17 mouse cellular contexts compared by ENCODE assay signal in genomic region chr12:51744957-51745356, GRCm38 (mm10). TPM values are rescaled to one million over a fixed set of nuclear protein-coding genes. Genes with fewer than 3 reads are reported as not detected.
DNase-seq lines count a peak whose midpoint lies in the region; ATAC-seq lines count a peak whose summit lies in the region.
"Had no signal": no experiment of that assay in that cellular context is flagged by ENCODE, and none has a peak within 500 bp of the region (broad histone marks: within the 10 kb centered on the region; RNA-seq: fewer than 3 reads in every experiment).

No protein-coding gene starts in this region.

- H3K9me3 ChIP-seq in forebrain, embryonic 13.5 days (replicated peaks): no peaks in the 10 kb centered on the region
- H3K9me3 ChIP-seq in forebrain, embryonic 12.5 days: no peaks in the 10 kb centered on the region
- H3K9me3 ChIP-seq in midbrain, embryonic 14.5 days (ENCODE audit: control insufficient read depth, low read length): no peaks in the 10 kb centered on the region
- H3K9me3 ChIP-seq in midbrain, embryonic 10.5 days (replicated peaks): no peaks in the 10 kb centered on the region
- H3K9me3 ChIP-seq in hindbrain, embryonic 13.5 days: no peaks in the 10 kb centered on the region
- H3K9me3 ChIP-seq: heart, embryonic 13.5 days; liver, embryonic 15.5 days had no signal

- H3K4me1 ChIP-seq in forebrain, embryonic 13.5 days: no peaks in the 10 kb centered on the region
- H3K4me1 ChIP-seq in forebrain, embryonic 12.5 days: no peaks in the 10 kb centered on the region
- H3K4me1 ChIP-seq in midbrain, embryonic 14.5 days (ENCODE audit: control insufficient read depth, insufficient read depth, low read length): no peaks in the 10 kb centered on the region
- H3K4me1 ChIP-seq in midbrain, embryonic 10.5 days: no peaks in the 10 kb centered on the region
- no peaks in the 10 kb centered on the region for H3K4me1 ChIP-seq in hindbrain, embryonic 13.5 days (replicated peaks)
- H3K4me1 ChIP-seq: heart, embryonic 13.5 days; liver, embryonic 15.5 days had no signal

- H3K36me3 ChIP-seq in forebrain, embryonic 13.5 days (ENCODE audit: poor library complexity, severe bottlenecking): peaks cover 72% of the 10 kb centered on the region
- H3K36me3 ChIP-seq in forebrain, embryonic 12.5 days (replicated peaks): peaks cover 69% of the 10 kb centered on the region
- peaks cover 61% of the 10 kb centered on the region for H3K36me3 ChIP-seq in midbrain, embryonic 14.5 days (ENCODE audit: control insufficient read depth, insufficient read depth, low read length)
- peaks cover 80% of the 10 kb centered on the region for H3K36me3 ChIP-seq in midbrain, embryonic 10.5 days
- H3K36me3 ChIP-seq in hindbrain, embryonic 13.5 days: peaks cover 66% of the 10 kb centered on the region

- no peak overlapping the region for H3K4me3 ChIP-seq in forebrain, embryonic 13.5 days
- H3K4me3 ChIP-seq in forebrain, embryonic 12.5 days (replicated peaks): no peak overlapping the region
- H3K4me3 ChIP-seq in midbrain, embryonic 14.5 days (replicated peaks; ENCODE audit: low read depth, low read length): no peak overlapping the region
- H3K4me3 ChIP-seq in midbrain, embryonic 10.5 days: no peak overlapping the region
- no peak overlapping the region for H3K4me3 ChIP-seq in hindbrain, embryonic 13.5 days
- H3K4me3 ChIP-seq: heart, embryonic 13.5 days; liver, embryonic 15.5 days had no signal

- peak; percentile 30; the same call in 1 of the 2 replicates for ATAC-seq in forebrain, embryonic 13.5 days
- no peak for ATAC-seq in forebrain, embryonic 12.5 days (ENCODE audit: low FRiP score)
- ATAC-seq in midbrain, embryonic 14.5 days (ENCODE audit: low FRiP score, low TSS enrichment): no peak
- ATAC-seq in hindbrain, embryonic 13.5 days (ENCODE audit: low FRiP score): peak; percentile 33; the same call in 1 of the 2 replicates
- ATAC-seq: intestine, postnatal 0 days had no signal

- no peak overlapping the region for H3K9ac ChIP-seq in forebrain, embryonic 13.5 days
- H3K9ac ChIP-seq in forebrain, embryonic 12.5 days: no peak overlapping the region
- no peak overlapping the region for H3K9ac ChIP-seq in midbrain, embryonic 14.5 days (replicated peaks; ENCODE audit: low read length)
- H3K9ac ChIP-seq in hindbrain, embryonic 13.5 days: no peak overlapping the region
- H3K9ac ChIP-seq: heart, embryonic 13.5 days; liver, embryonic 15.5 days had no signal

- WGBS in forebrain, embryonic 13.5 days: 66% methylated on average over 6 of the region's 6 CpGs
- 68% methylated on average over 6 of the region's 6 CpGs for WGBS in forebrain, embryonic 12.5 days
- 64% methylated on average over 6 of the region's 6 CpGs for WGBS in midbrain, embryonic 14.5 days
- 85% methylated on average over 6 of the region's 6 CpGs for WGBS in midbrain, embryonic 10.5 days
- WGBS in hindbrain, embryonic 13.5 days: 43% methylated on average over 6 of the region's 6 CpGs

- DNase-seq in midbrain, embryonic 14.5 days: peak; percentile 17
- DNase-seq in midbrain, embryonic 10.5 days (ENCODE audit: low spot score): no peak
- DNase-seq in retina, postnatal 1 day: peak; percentile 78
- DNase-seq in testis, postnatal 14 days (ENCODE audit: low spot score): no peak
- DNase-seq in thymus, postnatal 36 days: no peak
- DNase-seq: cerebellum, adult 11-12 months; gastrocnemius, postnatal 36 days; heart, postnatal 4 days; kidney, postnatal 14 days; lung, postnatal 4 days; right cerebral cortex, postnatal 25 days had no signal

- H3K4me2 ChIP-seq in forebrain, embryonic 13.5 days: no peak overlapping the region
- H3K4me2 ChIP-seq in forebrain, embryonic 12.5 days: no peak overlapping the region
- H3K4me2 ChIP-seq in midbrain, embryonic 14.5 days (ENCODE audit: low read length): no peak overlapping the region
- no peak overlapping the region for H3K4me2 ChIP-seq in hindbrain, embryonic 13.5 days
- H3K4me2 ChIP-seq: heart, embryonic 13.5 days; liver, embryonic 15.5 days had no signal

- H3K27ac ChIP-seq in forebrain, embryonic 13.5 days: no peak overlapping the region
- no peak overlapping the region for H3K27ac ChIP-seq in forebrain, embryonic 12.5 days
- no peak overlapping the region for H3K27ac ChIP-seq in midbrain, embryonic 14.5 days (replicated peaks; ENCODE audit: low read depth, low read length)
- no peak overlapping the region for H3K27ac ChIP-seq in midbrain, embryonic 10.5 days (replicated peaks)
- no peak overlapping the region for H3K27ac ChIP-seq in hindbrain, embryonic 13.5 days
- H3K27ac ChIP-seq: heart, embryonic 13.5 days; liver, embryonic 15.5 days had no signal

- H3K27me3 ChIP-seq in forebrain, embryonic 13.5 days: no peaks in the 10 kb centered on the region
- H3K27me3 ChIP-seq in forebrain, embryonic 12.5 days: 0 out of 2 replicates have a peak, but pooled peaks cover 2% of the 10 kb centered on the region
- H3K27me3 ChIP-seq in midbrain, embryonic 14.5 days (ENCODE audit: control insufficient read depth, insufficient read depth, low read length): no peaks in the 10 kb centered on the region
- H3K27me3 ChIP-seq in midbrain, embryonic 10.5 days (ENCODE audit: low read depth, poor library complexity, severe bottlenecking): no peaks in the 10 kb centered on the region
- no peaks in the 10 kb centered on the region for H3K27me3 ChIP-seq in hindbrain, embryonic 13.5 days
- H3K27me3 ChIP-seq: heart, embryonic 13.5 days; liver, embryonic 15.5 days had no signal

RNA-seq across cellular contexts. Expression of gene Strn3, which starts 53.3 kb away (rescaled TPM):
- 47.5 and 50.0 TPM in 2 replicates for polyA plus RNA-seq in forebrain, embryonic 13.5 days (2015; fragmentation: Nextera tagmentation; extraction: Ambion mirVana)
- 57.3 and 63.5 TPM in 2 replicates for polyA plus RNA-seq in forebrain, embryonic 12.5 days (2016; fragmentation: Nextera tagmentation; extraction: Ambion mirVana)
- 43.9 and 51.5 TPM in 2 replicates for polyA plus RNA-seq in midbrain, embryonic 14.5 days (2014; fragmentation: Nextera tagmentation; extraction: Ambion mirVana)
- polyA plus RNA-seq in midbrain, embryonic 10.5 days (2016; fragmentation: Nextera tagmentation; extraction: Ambion mirVana): 39.3 and 46.0 TPM in 2 replicates
- polyA plus RNA-seq in hindbrain, embryonic 13.5 days (2015; fragmentation: Nextera tagmentation; extraction: Ambion mirVana): 40.4 and 40.5 TPM in 2 replicates

RNA-seq across cellular contexts. Expression of gene Ap4s1, which starts 54.1 kb away (rescaled TPM):
- 50.0 and 52.9 TPM in 2 replicates for polyA plus RNA-seq in forebrain, embryonic 13.5 days (2015; fragmentation: Nextera tagmentation; extraction: Ambion mirVana)
- 50.8 and 52.6 TPM in 2 replicates for polyA plus RNA-seq in forebrain, embryonic 12.5 days (2016; fragmentation: Nextera tagmentation; extraction: Ambion mirVana)
- polyA plus RNA-seq in midbrain, embryonic 14.5 days (2014; fragmentation: Nextera tagmentation; extraction: Ambion mirVana): 53.9 and 66.1 TPM in 2 replicates
- 39.7 and 41.8 TPM in 2 replicates for polyA plus RNA-seq in midbrain, embryonic 10.5 days (2016; fragmentation: Nextera tagmentation; extraction: Ambion mirVana)
- 51.1 and 56.2 TPM in 2 replicates for polyA plus RNA-seq in hindbrain, embryonic 13.5 days (2015; fragmentation: Nextera tagmentation; extraction: Ambion mirVana)

Comparison
In these comparisons a context has a peak if more than half of its experiments do, and no peak if none do; other contexts are left out.
1. ATAC-seq: peak in forebrain, embryonic 13.5 days (single experiment) and hindbrain, embryonic 13.5 days (single experiment); none in forebrain, embryonic 12.5 days (single experiment) and midbrain, embryonic 14.5 days (single experiment).
2. DNase-seq: peak in midbrain, embryonic 14.5 days (single experiment) and retina, postnatal 1 day (single experiment); none in midbrain, embryonic 10.5 days (single experiment), testis, postnatal 14 days (single experiment) and thymus, postnatal 36 days (0 of 2).